Mouse (Mus musculus) bone marrow, adult 2 months (tissue): ENCODE measurements at regions not wholly inside any gene's neighbourhood (a gene's known extent, or its start where the extent isn't known, plus 50 kb on each side); places are given as distances from the start of the nearest gene placed in this dataset.

Source experiments
- CTCF ChIP-seq: fragments of 200-500 bp; IDR thresholded peaks from 2 replicates; pipeline ENCODE4 v1.5.1; 2011; ENCODE audit warnings: low read length, control low read depth; ENCODE audit not compliant: control insufficient read depth, insufficient read depth
- POLR2A ChIP-seq: fragments of 200-500 bp; IDR thresholded peaks from 2 replicates; pipeline ENCODE4 v1.6.1; 2011; ENCODE audit warnings: low read depth, mild to moderate bottlenecking, control low read depth, low read length, borderline replicate concordance; ENCODE audit not compliant: control insufficient read depth

DNA sequence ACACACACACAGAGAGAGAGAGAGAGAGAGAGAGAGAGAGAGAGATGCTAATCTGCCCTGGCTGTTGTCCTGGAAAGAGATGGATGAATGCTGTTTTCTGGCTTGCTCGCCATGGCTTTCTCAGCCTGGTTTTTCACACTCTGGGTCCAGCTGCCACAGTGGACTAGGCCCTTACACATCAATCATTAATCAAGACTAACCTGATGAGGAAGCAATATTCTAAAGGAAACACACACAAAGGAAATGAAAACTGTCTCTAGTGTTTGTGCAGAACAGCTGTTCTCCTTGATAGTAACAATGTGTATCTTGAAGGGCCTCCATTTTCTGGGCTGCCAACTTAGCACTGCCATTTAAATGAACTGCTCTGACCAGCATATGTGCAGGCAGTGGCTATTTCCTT, 248.9 kb upstream of the Gadl1 start:
- TF ChIP-seq CTCF, result no peak
- no peak for TF ChIP-seq POLR2A
